Mouse (Mus musculus): ENCODE data around the gene Dnmbp. TPM values are rescaled to one million over a fixed set of nuclear protein-coding genes. Genes with fewer than 3 reads are reported as not detected.

Gene Dnmbp
- total and polyA plus RNA-seq, 3 experiments: 5.4 to 9.4 TPM; not detected in 1

- no peaks in the 10 kb centered on the region for H3K79me2 ChIP-seq (ENCODE audit: control insufficient read depth, insufficient read depth, low read length, poor library complexity)
- no peak overlapping the region for H3K27ac ChIP-seq (ENCODE audit: control insufficient read depth, low read depth, low read length)
- H3K4me3 ChIP-seq (ENCODE audit: control insufficient read depth in 1 of 2, insufficient read depth in 1 of 2, low read depth in 2 of 2, low read length in 2 of 2): no peak overlapping the region
- H3K4me1 ChIP-seq (ENCODE audit: control insufficient read depth in 1 of 2, insufficient read depth in 2 of 2, low read length in 2 of 2): no peaks in the 10 kb centered on the region
- no peak for TF ChIP-seq JUND (IDR thresholded peaks at IDR 0.05; ENCODE audit: low read depth, low read length)
- TF ChIP-seq E2F4 (IDR thresholded peaks at IDR 0.05; ENCODE audit: borderline replicate concordance, low read depth, low read length): no peak
- TF ChIP-seq ZC3H11A (IDR thresholded peaks at IDR 0.05; ENCODE audit: low read depth, low read length): no peak
- TF ChIP-seq POLR2AphosphoS2 (IDR thresholded peaks at IDR 0.05; ENCODE audit: low read length): no peak
- no peak for TF ChIP-seq SMC3 (IDR thresholded peaks at IDR 0.05; ENCODE audit: low read depth, low read length)
- DNase-seq (ENCODE audit: low read depth, low spot score): no peak
- no peaks in the 10 kb centered on the region for H3K9me3 ChIP-seq (replicated peaks; ENCODE audit: insufficient read depth, low read length)
- no peak overlapping the region for H3K9ac ChIP-seq (ENCODE audit: control insufficient read depth, low read depth, low read length, poor library complexity, severe bottlenecking)
- no peaks in the 10 kb centered on the region for H3K27me3 ChIP-seq (ENCODE audit: control insufficient read depth in 1 of 2, insufficient read depth in 2 of 2, low read length in 2 of 2)
- H3K36me3 ChIP-seq (ENCODE audit: control insufficient read depth in 1 of 2, insufficient read depth in 2 of 2, low read length in 2 of 2): no peaks in the 10 kb centered on the region
Measured at GRCm38 (mm10) chr19:43898547-43898946, 41.4 kb downstream of the Dnmbp start.

- H3K79me2 ChIP-seq (ENCODE audit: control insufficient read depth, insufficient read depth, low read length, poor library complexity): no peaks in the 10 kb centered on the region
- H3K9me3 ChIP-seq (replicated peaks; ENCODE audit: insufficient read depth, low read length): no peaks in the 10 kb centered on the region
- H3K4me1 ChIP-seq (ENCODE audit: control insufficient read depth in 1 of 2, insufficient read depth in 2 of 2, low read length in 2 of 2): no peaks in the 10 kb centered on the region
- DNase-seq (ENCODE audit: low read depth, low spot score): no peak
- H3K27me3 ChIP-seq (ENCODE audit: control insufficient read depth in 1 of 2, insufficient read depth in 2 of 2, low read length in 2 of 2): no peaks in the 10 kb centered on the region
- H3K36me3 ChIP-seq (ENCODE audit: control insufficient read depth in 1 of 2, insufficient read depth in 2 of 2, low read length in 2 of 2): no peaks in the 10 kb centered on the region
- no peak overlapping the region for H3K9ac ChIP-seq (ENCODE audit: control insufficient read depth, low read depth, low read length, poor library complexity, severe bottlenecking)
- no peak for TF ChIP-seq ZC3H11A (IDR thresholded peaks at IDR 0.05; ENCODE audit: low read depth, low read length)
- TF ChIP-seq ETS1 (IDR thresholded peaks at IDR 0.05; ENCODE audit: low read depth, low read length): no peak
- TF ChIP-seq RAD21 (IDR thresholded peaks at IDR 0.05; ENCODE audit: low read depth, low read length): no peak
- TF ChIP-seq MYC (IDR thresholded peaks at IDR 0.05; ENCODE audit: low read depth, low read length): no peak
- no peak for TF ChIP-seq TCF12 (IDR thresholded peaks at IDR 0.05; ENCODE audit: low read depth, low read length)
- no peak for TF ChIP-seq GABPA (IDR thresholded peaks at IDR 0.05; ENCODE audit: low read depth, low read length)
- no peak for TF ChIP-seq CHD2 (IDR thresholded peaks at IDR 0.05; ENCODE audit: low read length)
- no peak for TF ChIP-seq CHD1 (IDR thresholded peaks at IDR 0.05; ENCODE audit: low read depth, low read length)
- TF ChIP-seq TBP (IDR thresholded peaks at IDR 0.05; ENCODE audit: low read depth, low read length): no peak
- TF ChIP-seq POLR2AphosphoS5 (IDR thresholded peaks at IDR 0.05; ENCODE audit: borderline replicate concordance, low read depth, low read length): no peak
- TF ChIP-seq ZNF384 (IDR thresholded peaks at IDR 0.05; ENCODE audit: low read depth, low read length): no peak
- TF ChIP-seq UBTF (IDR thresholded peaks at IDR 0.05; ENCODE audit: borderline replicate concordance, insufficient read depth, low read depth, low read length): no peak
- TF ChIP-seq BHLHE40 (IDR thresholded peaks at IDR 0.05; ENCODE audit: borderline replicate concordance, low read depth, low read length): no peak
- TF ChIP-seq E2F4 (IDR thresholded peaks at IDR 0.05; ENCODE audit: borderline replicate concordance, low read depth, low read length): no peak
- TF ChIP-seq POLR2A (IDR thresholded peaks at IDR 0.05; ENCODE audit: control insufficient read depth in 1 of 2, insufficient read depth in 1 of 2, low read depth in 1 of 2, low read length in 2 of 2, poor library complexity in 1 of 2): no peak
- no peak for TF ChIP-seq NRF1 (IDR thresholded peaks at IDR 0.05; ENCODE audit: insufficient read depth, low read depth, low read length, poor library complexity, severe bottlenecking)
- TF ChIP-seq ZMIZ1 (IDR thresholded peaks at IDR 0.05; ENCODE audit: low read depth, low read length): no peak
- TF ChIP-seq ELF1 (IDR thresholded peaks at IDR 0.05; ENCODE audit: low read depth, low read length): no peak
- H3K4me3 ChIP-seq (ENCODE audit: control insufficient read depth in 1 of 2, insufficient read depth in 1 of 2, low read depth in 2 of 2, low read length in 2 of 2): no peak overlapping the region
- H3K27ac ChIP-seq (ENCODE audit: control insufficient read depth, low read depth, low read length): no peak overlapping the region
Measured at GRCm38 (mm10) chr19:43896441-43896840, 43.5 kb downstream of the Dnmbp start.

Measured in MEL (cell line).